Mouse (Mus musculus): Measurements from ENCODE around the gene Itga3.

DNA sequence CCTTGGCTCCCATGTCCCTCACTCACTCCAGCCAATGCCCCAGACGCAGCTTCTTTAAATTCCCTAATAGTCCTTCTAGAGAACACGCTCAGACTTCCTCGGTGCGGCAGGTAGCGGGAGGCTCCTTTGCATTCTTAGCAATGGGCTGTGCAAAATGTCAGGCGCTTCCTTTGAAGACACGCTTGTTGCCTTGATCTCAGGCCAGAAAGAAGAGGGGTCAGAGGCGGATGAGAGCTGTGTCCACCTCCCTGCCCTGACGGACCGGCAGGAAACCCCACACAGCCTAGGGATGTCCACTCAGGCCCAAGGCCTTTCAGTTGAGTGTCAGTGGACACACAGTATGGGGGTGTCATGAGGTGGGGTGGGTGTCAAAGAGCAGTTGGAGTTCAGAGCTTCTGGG, 19.0 kb upstream of the Itga3 start:
- TF ChIP-seq CTCF (IDR thresholded peaks at IDR 0.05; ENCODE audit: control insufficient read depth, insufficient read depth, insufficient read length) = no peak
- TF ChIP-seq FOSL1 (IDR thresholded peaks at IDR 0.05; ENCODE audit: insufficient read depth, low read length, poor library complexity, severe bottlenecking) = no peak
- no peak for TF ChIP-seq MYOG (IDR thresholded peaks at IDR 0.05; ENCODE audit: control insufficient read depth, extremely low read depth, insufficient read length)
- TF ChIP-seq USF1 (IDR thresholded peaks at IDR 0.05; ENCODE audit: low read depth) = no peak
- no peak for TF ChIP-seq MYOD1 (IDR thresholded peaks at IDR 0.05; ENCODE audit: control insufficient read depth, insufficient read length, low read depth)
- TF ChIP-seq MAX (IDR thresholded peaks at IDR 0.05) = no peak
